Mouse (Mus musculus) ES-Bruce4 (cell line): ENCODE measurements around the gene Grm4.

ENCODE experiments used
- CTCF ChIP-seq: IDR thresholded peaks from one replicate; pipeline ENCODE4 v1.8.1; 2011; ENCODE audit warnings: low read depth, low read length
- EP300 ChIP-seq: IDR thresholded peaks from 2 replicates; pipeline ENCODE4 v1.6.1; 2011; ENCODE audit warnings: low read depth, low read length; ENCODE audit not compliant: insufficient read depth
- POLR2A ChIP-seq: IDR thresholded peaks from one replicate; pipeline ENCODE4 v1.8.1; 2011; ENCODE audit warnings: low read length; ENCODE audit not compliant: insufficient read depth

DNA sequence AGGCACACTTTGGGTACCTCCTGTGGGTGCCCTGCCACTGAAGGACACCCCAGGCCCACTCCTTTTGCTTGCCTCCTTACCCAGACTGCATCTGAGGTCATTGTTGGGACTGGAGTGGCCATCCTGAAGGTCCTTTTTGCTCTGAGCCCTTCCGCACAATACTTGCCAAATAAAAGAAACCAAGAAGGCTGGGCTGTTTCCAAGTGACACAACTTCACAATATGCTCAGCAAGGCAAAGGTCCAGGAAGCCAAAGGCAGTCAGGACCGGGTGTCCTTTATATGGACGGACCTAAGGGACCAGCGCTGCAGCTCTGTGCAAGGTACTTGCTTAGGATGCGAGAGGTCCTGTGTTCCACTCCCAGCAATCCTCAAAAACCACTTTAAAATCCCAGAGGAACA lies 47.0 kb upstream of the Grm4 start:
- TF ChIP-seq CTCF: no peak
- TF ChIP-seq POLR2A: no peak
- TF ChIP-seq EP300: no peak
